Mouse (Mus musculus) CH12.LX (cell line): Measurements from ENCODE around the gene B3gnt2.

ENCODE experiments used
- CHD2 ChIP-seq: IDR thresholded peaks from 2 replicates; pipeline ENCODE4 v1.6.1; 2011; ENCODE audit warnings: low read length, improper control_type of control experiment
- CTCF ChIP-seq, 2 experiments: IDR thresholded peaks in 1 of 2; conservative IDR thresholded peaks in 1 of 2; 2 replicates each; pipeline ENCODE4 v1.5.1; 2011 to 2012; ENCODE audit warnings: low read depth in 2 of 2, low read length in 2 of 2, improper control_type of control experiment in 1 of 2, inconsistent platforms in 1 of 2, mild to moderate bottlenecking in 1 of 2, moderate library complexity in 1 of 2
- EP300 ChIP-seq: IDR thresholded peaks from 2 replicates; pipeline ENCODE4 v1.6.1; 2011; ENCODE audit warnings: low read length, improper control_type of control experiment
- POLR2A ChIP-seq: IDR thresholded peaks from 2 replicates; pipeline ENCODE4 v1.6.1; 2011; ENCODE audit warnings: low read depth, mild to moderate bottlenecking, improper control_type of control experiment, low read length
- TBP ChIP-seq: conservative IDR thresholded peaks from 2 replicates; pipeline ENCODE4 v1.6.1; 2011; ENCODE audit warnings: low read depth, low read length, improper control_type of control experiment
- ZMIZ1 ChIP-seq: IDR thresholded peaks from 2 replicates; pipeline ENCODE4 v1.6.1; 2012; ENCODE audit warnings: low read depth, mild to moderate bottlenecking, inconsistent platforms, low read length, improper control_type of control experiment

GRCm38 (mm10) chr11:22906453-22906865 lies 45.7 kb upstream of the B3gnt2 start:
- TF ChIP-seq POLR2A (no peak), ZMIZ1 (no peak), CTCF (conservative IDR thresholded peaks at IDR 0.05 in 1 of 2, IDR thresholded peaks at IDR 0.05 in 1 of 2; ENCODE audit: low read depth in 2 of 2, low read length in 2 of 2) (no peak), TBP (no peak), CHD2 (no peak), EP300 (no peak)
